Mouse (Mus musculus): Measurements from ENCODE around the gene Qsox1.

The Qsox1 gene

DNA sequence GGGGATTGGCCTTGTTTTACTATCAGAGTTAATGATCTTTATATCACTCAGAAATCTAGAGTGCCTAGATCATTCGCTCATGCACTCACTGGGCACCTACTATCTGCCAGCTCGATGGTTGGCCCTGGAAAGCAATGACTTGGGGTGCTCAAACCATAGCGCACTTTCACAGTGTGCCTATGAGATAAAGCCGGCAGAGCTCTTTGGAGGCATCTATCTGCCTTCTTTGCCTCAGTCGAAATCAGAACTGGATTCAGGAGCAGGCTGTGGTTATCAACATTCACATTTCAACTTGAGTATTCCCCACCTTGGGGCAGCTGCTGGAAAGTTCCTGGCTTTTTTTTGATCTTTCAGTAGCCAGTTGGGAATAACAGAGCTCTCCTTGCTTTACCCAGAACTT is 64.8 kb downstream of the Qsox1 start:
- no peak for DNase-seq (ENCODE audit: low read depth in 1 of 2, low spot score in 2 of 2)

DNA sequence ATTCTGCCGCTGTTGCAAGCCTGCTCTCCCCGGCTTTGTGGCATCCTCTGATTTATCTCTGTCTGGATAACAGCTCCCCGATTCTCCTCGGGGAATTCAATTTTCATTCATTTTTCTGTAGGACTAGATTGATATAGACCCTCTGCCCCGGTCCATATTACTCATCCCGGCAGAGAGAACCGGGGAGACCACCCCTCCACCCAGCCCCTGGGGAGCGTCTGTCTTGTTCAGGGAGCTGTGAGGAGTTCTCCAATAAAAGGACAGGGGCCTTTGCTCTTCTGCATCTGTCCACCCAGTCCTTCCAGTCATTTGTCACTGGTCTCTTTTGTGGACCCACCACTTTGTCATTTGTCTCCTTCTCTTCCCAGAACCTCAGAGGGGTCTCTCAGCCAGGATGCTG is 65.7 kb downstream of the Qsox1 start:
- no peak for DNase-seq (ENCODE audit: low read depth in 1 of 2, low spot score in 2 of 2)

DNA sequence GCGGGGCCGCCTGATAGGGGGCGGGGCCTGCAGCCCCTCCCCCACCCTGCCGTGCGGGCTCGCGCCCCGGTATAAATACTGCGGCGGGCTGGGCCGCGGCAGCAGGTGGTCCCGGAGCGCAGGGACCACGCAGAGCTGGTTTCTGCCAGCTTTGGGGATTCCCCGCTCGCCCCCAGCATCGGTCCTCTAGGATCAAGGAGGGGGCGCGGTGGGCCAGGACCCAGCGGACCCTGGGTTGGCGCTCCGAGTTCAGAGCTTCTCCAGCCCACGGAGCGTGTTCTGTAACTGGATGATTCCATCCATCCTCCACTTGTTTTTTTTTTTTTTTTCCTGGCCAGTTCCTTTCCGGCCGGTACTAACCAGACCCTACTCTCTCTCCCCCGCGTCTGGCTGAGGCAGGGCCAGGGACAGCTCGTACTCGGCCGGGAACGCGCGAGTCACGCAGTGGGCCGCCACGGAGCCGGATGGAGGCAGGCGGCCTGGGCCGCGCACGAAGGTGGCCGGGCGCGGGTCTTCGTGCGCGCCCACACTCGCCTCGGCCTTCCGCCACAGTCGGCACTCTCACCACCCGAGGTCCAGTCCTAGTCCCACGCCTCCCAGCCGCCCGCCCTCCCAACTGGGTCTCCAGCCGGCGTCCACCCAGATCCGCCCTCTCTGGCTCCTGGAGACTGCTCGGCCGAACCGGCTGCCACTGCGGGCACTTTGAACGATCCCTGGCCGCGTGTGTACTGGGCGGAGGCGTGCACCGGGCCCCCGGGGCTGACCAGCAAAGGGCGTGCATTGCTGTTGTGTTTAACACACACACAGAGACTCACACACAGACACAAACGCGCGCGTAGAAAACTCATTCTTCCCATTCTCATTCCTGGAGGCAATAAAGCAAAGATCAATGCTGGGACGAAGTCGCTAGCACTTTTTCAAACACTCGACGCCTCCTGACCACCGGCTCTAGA is 70.0 kb downstream of the Qsox1 start:
- no peak for DNase-seq (ENCODE audit: low read depth in 1 of 2, low spot score in 2 of 2)

DNA sequence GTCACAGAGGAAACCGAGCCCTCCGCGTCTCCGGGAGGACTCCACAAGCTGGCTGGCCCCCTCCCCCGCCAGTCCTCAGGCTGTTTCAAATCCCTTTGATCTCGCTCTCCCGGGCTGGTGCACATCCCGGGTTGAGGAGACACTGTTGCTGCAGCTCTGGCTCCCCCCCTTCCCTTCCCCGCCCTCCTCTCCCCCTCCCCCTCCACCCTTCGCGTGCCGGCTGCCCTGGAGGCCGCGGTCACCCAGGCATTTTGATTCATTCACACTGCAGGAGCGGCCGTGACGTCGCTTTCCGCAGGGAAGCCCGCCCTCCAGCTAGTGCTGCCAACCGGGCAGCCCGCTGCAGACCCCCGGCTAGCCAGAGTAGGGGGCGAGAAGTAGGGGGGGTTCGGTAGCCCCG is 70.7 kb downstream of the Qsox1 start:
- no peak for DNase-seq (ENCODE audit: low read depth in 1 of 2, low spot score in 2 of 2)

DNA sequence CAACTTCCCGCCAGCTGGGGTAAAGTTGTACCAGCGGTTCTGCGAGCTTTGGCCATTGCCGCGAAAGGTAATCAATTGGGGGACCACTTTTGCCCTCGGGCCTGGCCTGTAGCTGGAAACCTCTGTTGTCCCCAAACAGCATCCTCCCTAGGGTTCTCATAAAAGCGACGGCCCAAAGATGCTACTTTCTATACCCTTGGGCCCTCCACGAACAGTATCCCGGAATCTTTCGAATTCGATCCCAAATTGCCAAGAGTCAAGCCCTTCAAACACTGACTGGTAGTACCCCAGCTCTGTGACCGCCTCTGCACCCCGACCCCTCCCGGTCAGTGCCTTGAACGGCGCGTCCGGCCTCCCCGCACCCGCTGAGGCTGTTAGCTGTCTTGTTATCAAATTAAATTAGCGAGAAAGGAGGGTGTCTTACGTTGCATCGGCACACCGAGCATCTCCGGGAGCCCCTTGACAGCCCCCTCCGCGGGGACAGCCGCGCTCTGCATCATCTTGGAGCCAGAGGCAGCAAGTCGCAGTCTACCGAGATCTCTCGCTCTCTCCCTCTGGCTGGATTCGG is 71.2 kb downstream of the Qsox1 start:
- no peak for DNase-seq (ENCODE audit: low read depth in 1 of 2, low spot score in 2 of 2)

DNA sequence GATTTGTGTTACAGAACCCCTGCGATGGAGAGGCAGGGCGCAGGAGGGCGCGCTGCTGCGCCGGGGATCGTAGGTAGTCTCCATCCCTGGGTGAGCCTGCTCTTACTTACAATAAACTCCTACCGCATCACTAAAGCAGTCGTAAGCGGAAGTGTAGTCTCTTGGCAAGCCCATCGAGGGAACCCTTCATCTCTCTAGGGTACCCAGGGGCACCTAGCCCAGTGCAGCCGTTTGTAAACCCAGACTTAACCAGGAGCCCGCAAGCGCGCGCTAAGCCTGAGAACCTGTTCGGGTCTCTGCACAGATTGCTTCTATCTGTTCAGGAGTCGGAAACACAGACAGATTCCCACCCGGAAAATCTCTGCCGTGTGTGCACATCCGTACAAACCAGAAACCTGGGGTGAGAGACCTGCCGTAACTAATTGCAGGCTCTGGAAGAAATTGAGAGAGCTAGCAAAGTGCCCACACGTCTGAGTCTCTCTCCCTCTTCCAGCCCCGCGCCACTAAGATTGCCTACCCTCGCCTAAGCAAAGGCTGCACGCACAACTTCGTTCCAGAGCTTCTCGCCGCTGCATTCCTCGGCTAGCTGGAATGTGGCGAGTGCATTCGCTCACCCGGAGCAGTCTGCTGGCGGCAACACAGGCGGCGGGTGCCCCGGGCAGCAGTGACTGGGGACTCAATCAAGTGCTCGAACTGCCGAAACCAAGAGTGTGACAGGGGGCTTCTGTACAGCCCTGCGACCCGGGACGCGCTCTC is 71.9 kb downstream of the Qsox1 start:
- DNase-seq (ENCODE audit: low read depth in 1 of 2, low spot score in 2 of 2): no peak

- no peak for DNase-seq (ENCODE audit: low read depth in 1 of 2, low spot score in 2 of 2)
These were observed 74.8 kb downstream of the Qsox1 start for GRCm38 (mm10) chr1:155737809-155738383.

DNA sequence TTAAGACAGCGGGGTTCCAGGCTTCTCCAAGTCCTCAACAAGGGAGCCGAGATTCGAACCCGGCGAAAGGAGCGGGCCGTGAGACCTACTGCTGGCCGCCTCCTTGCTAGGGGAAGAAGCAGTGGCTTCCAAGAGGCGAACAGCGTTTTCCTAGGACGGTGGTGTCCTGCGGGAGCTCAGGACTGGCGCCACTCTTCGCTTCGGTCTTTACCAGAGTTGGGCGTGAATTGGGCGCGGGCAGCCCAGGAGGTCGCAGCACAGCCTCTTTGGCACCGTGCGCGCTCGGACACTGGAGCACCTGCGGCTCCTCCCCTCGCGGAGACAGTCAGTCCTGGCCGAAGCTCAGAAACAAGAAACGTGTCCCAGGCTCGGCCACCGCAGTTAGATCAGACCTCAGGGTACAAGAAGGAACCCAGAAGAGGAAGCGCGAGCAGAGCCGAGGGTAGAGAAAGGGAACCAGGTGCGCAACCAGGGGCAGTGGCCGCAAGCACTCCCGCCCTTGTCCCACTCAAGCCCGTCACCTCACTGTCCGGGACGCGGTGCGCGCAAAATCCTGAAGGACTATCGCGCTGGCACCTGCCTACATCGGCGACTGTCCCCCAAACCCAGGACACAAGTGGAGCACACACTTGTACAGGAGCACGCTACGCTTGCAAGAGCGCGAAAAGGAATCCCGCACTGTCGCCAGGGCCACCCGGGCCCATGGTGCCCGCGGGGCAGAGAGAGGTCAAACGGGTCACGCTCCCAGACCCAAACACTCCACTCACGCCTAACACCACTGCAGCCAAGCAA is 75.5 kb downstream of the Qsox1 start:
- no peak for DNase-seq (ENCODE audit: low read depth in 1 of 2, low spot score in 2 of 2)

DNA sequence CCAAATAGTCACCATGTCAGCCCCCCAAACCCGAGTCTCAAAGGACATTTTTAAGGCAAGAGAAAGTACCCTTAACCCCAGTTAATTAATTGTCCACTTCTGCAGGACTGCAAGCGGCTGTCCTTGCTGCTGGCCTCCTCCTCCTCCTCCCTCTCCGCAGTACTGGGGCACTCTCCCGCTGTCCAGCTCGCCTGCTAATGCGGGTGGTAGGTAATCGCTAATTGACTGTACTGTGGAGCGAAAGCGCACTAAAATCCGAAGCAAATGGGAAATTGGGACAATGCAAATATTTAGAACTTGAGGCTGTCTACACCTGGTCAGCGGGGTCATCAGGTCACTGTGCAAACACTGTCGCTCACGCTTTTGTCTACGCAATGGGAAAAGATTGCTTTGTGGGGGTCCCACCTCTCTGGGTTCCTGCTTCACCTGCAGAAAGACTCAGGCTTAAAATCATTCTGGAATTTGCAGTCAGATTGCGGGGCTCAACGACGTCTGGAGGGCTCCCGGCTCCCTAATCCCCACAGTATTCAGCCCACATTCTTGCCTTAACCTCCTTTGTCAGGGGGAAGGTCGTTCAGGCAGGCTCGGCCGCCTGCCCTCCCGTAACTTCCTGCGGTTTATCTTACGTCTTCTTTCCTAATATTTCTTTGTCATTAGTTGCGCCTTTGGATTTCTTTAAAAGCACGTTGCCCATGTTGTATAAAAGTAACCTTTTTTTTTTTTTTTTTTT is 76.4 kb downstream of the Qsox1 start:
- DNase-seq (ENCODE audit: low read depth in 1 of 2, low spot score in 2 of 2): no peak

GRCm38 (mm10) chr1:155731156-155731555 is 81.5 kb downstream of the Qsox1 start:
- no peak for DNase-seq (ENCODE audit: low read depth in 1 of 2, low spot score in 2 of 2)

GRCm38 (mm10) chr1:155729113-155729795 is 83.4 kb downstream of the Qsox1 start:
- DNase-seq (ENCODE audit: low read depth in 1 of 2, low spot score in 2 of 2): no peak

GRCm38 (mm10) chr1:155727830-155728229 is 84.9 kb downstream of the Qsox1 start:
- DNase-seq (ENCODE audit: low read depth in 1 of 2, low spot score in 2 of 2): no peak
